Mouse (Mus musculus) kidney, postnatal 0 days (tissue): ENCODE results near the gene C1galt1. TPM values are rescaled to one million over a fixed set of nuclear protein-coding genes. Genes with fewer than 3 reads are reported as not detected.

Experiments used
- ATAC-seq: fragments of 200-750 bp; cut with Nextera tagmentation; replicated peaks from 2 replicates; pipeline ENCODE4 v1.8.0; 2017; ENCODE audit warnings: low read depth, moderate number of reproducible peaks, moderate TSS enrichment, moderate library complexity; ENCODE audit not compliant: low FRiP score
- DNase-seq: peaks from one replicate; pipeline ENCODE4 v3.0.0-alpha.2; 2016; ENCODE audit warnings: low spot score
- H3K27ac ChIP-seq: fragments of 300-500 bp; sonication (generic); 2 replicates; pipeline ENCODE4 v1.5.1; 2014; ENCODE audit warnings: mild to moderate bottlenecking
- H3K27me3 ChIP-seq: fragments of 300-500 bp; sonication (generic); 2 replicates; pipeline ENCODE4 v1.6.1; 2014; ENCODE audit warnings: low read length, mixed read lengths; ENCODE audit not compliant: insufficient read depth
- H3K36me3 ChIP-seq: fragments of 300-500 bp; sonication (generic); 2 replicates; pipeline ENCODE4 v1.6.1; 2014; ENCODE audit warnings: low read length, mixed read lengths; ENCODE audit not compliant: insufficient read depth
- H3K4me1 ChIP-seq: fragments of 300-500 bp; sonication (generic); replicated peaks from 2 replicates; pipeline ENCODE4 v1.6.1; 2014; ENCODE audit warnings: antibody characterized with exemption, low read length, mixed read lengths; ENCODE audit not compliant: insufficient read depth
- H3K4me2 ChIP-seq: fragments of 300-500 bp; sonication (generic); 2 replicates; pipeline ENCODE4 v1.6.1; 2014; ENCODE audit warnings: mild to moderate bottlenecking, low read length, moderate library complexity, mixed read lengths
- H3K4me3 ChIP-seq: fragments of 300-500 bp; sonication (generic); replicated peaks from 2 replicates; pipeline ENCODE4 v1.5.1; 2014; ENCODE audit warnings: low read depth, low read length
- H3K9ac ChIP-seq: fragments of 300-500 bp; sonication (generic); 2 replicates; pipeline ENCODE4 v1.6.1; 2014; ENCODE audit warnings: low read depth, low read length
- H3K9me3 ChIP-seq: fragments of 300-500 bp; sonication (generic); replicated peaks from 2 replicates; pipeline ENCODE4 v1.6.1; 2016; ENCODE audit warnings: low read length, inconsistent platforms, mixed read lengths
- CTCF ChIP-seq: IDR thresholded peaks from 2 replicates; pipeline ENCODE4 v1.5.1; 2016; ENCODE audit warnings: antibody characterized with exemption, low read depth, mild to moderate bottlenecking, moderate library complexity
- WGBS: fragments of 180-500 bp; shearing (Covaris S2); extraction: QIAGEN DNeasy Blood & Tissue Kit; methylation state at CpG from one replicate; pipeline ENCODE4 v1.1.7; 2014; 5-methylcytosine and 5-hydroxymethylcytosine counted together
- polyA plus RNA-seq: library from polyadenylated mRNA; unstranded; fragments of >200 nt; fragmentation: Nextera tagmentation; extraction: Ambion mirVana; gene quantifications from 2 replicates; pipeline ENCODE4 v1.2.1, GENCODE M21; 2015

Gene C1galt1
- polyA plus RNA-seq, 1 experiment from 2014 or later: 5.3 TPM

- WGBS: 77% methylated on average over 8 of the region's 8 CpGs
- TF ChIP-seq CTCF: no peak
- no peak for DNase-seq
- H3K4me1 ChIP-seq: no peaks in the 10 kb centered on the region
- ATAC-seq: no peak
- no peaks in the 10 kb centered on the region for H3K36me3 ChIP-seq
- no peak overlapping the region for H3K4me3 ChIP-seq
- H3K4me2 ChIP-seq: no peak overlapping the region
- no peak overlapping the region for H3K27ac ChIP-seq
- no peaks in the 10 kb centered on the region for H3K9me3 ChIP-seq
- no peak overlapping the region for H3K9ac ChIP-seq
- no peaks in the 10 kb centered on the region for H3K27me3 ChIP-seq
These were observed 13.8 kb upstream of the C1galt1 start for GRCm38 (mm10) chr6:7830793-7831192.

- ATAC-seq (no peak), DNase-seq (no peak)
- no peaks in the 10 kb centered on the region for H3K4me1 ChIP-seq
- no peaks in the 10 kb centered on the region for H3K27me3 ChIP-seq
- H3K4me3 ChIP-seq: no peak overlapping the region
- WGBS: 45% methylated on average over 6 of the region's 6 CpGs
- H3K4me2 ChIP-seq: no peak overlapping the region
- no peak overlapping the region for H3K9ac ChIP-seq
- H3K27ac ChIP-seq: no peak overlapping the region
- no peak for TF ChIP-seq CTCF
- no peaks in the 10 kb centered on the region for H3K36me3 ChIP-seq
- H3K9me3 ChIP-seq: no peaks in the 10 kb centered on the region
These were observed 12.0 kb upstream of the C1galt1 start for GRCm38 (mm10) chr6:7832564-7833175.

DNA sequence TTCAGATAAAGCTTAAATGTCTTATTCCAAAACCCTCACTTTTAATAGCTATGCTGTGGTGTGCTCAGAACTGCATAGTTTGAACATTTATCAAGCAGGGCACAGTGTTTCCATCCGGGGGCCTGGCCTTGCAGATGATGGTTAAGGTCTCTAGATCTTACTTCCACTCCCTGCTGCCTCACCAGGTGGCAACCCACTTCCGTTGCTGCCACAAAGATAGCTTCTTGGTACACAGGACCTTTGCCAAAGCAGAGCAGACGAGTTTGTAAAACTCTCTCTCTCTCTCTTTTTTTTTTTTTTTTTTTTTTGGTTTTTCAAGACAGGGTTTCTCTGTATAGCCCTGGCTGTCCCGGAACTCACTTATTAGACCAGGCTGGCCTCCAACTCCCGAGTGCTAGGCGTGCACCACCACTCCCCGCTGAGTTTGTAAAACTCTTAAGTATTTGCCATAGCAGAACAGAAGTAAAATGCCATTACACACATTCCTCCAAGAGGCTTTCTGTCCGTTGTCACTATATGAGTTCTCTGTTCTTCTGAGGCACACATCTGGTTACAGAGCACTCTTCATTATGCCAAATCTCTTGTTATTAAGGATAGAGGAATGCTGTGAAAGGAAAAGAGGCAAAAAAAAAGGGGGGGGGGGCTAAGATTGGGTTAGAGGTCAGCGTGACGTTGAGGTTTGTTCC is 773 bp upstream of the C1galt1 start:
- H3K4me2 ChIP-seq: peak overlapping the region; percentile 58
- peak overlapping the region; percentile 94; the same call in 1 of the 2 replicates for H3K27ac ChIP-seq
- no peaks in the 10 kb centered on the region for H3K36me3 ChIP-seq
- H3K9ac ChIP-seq: no peak overlapping the region
- H3K4me1 ChIP-seq: peaks cover 8% of the 10 kb centered on the region
- TF ChIP-seq CTCF: no peak
- 68% methylated on average over 10 of the region's 10 CpGs for WGBS
- H3K9me3 ChIP-seq: no peaks in the 10 kb centered on the region
- no peak for DNase-seq
- H3K27me3 ChIP-seq: no peaks in the 10 kb centered on the region
- ATAC-seq: no peak
- H3K4me3 ChIP-seq: peak overlapping the region; percentile 88

- WGBS: under 1% methylated on average over 12 of the region's 33 CpGs
- Histone ChIP-seq H3K4me1 (peaks cover 8% of the 10 kb centered on the region), H3K4me3 (peak overlapping the region; percentile 88), H3K9ac (peak overlapping the region; percentile 92), H3K4me2 (peak overlapping the region; percentile 58), H3K27ac (peak overlapping the region; percentile 94), H3K27me3 (no peaks in the 10 kb centered on the region), H3K9me3 (no peaks in the 10 kb centered on the region), H3K36me3 (no peaks in the 10 kb centered on the region)
- ATAC-seq: peak; percentile 99
- TF ChIP-seq CTCF: peak; percentile 68
- DNase-seq: peak; percentile 96
These were observed 235 bp upstream of the C1galt1 start for GRCm38 (mm10) chr6:7844412-7844801.

DNA sequence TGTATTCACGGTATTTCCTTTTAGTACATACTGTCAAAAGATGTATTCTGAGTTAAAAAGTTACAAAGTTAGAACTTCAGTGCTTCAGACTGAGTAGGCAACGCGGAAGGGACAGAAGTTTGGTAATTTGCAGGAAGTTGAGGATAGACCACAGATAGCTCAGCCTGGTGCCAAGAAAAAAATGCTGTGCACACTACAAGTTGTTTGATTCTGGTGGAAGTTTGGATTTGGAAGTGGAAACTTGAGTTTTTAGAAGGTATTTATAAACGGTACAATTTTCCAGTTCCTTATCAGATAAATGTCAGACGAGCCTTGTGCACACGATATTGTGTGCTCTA is 1.0 kb downstream of the C1galt1 start:
- no peaks in the 10 kb centered on the region for H3K36me3 ChIP-seq
- peak overlapping the region; percentile 88 for H3K4me3 ChIP-seq
- H3K4me2 ChIP-seq: peak overlapping the region; percentile 58
- H3K9me3 ChIP-seq: no peaks in the 10 kb centered on the region
- H3K27ac ChIP-seq: no peak overlapping the region
- 8% methylated on average over 6 of the region's 6 CpGs for WGBS
- no peak for ATAC-seq
- no peak for DNase-seq
- no peaks in the 10 kb centered on the region for H3K27me3 ChIP-seq
- H3K4me1 ChIP-seq: peaks cover 11% of the 10 kb centered on the region
- no peak overlapping the region for H3K9ac ChIP-seq
- no peak for TF ChIP-seq CTCF

DNA sequence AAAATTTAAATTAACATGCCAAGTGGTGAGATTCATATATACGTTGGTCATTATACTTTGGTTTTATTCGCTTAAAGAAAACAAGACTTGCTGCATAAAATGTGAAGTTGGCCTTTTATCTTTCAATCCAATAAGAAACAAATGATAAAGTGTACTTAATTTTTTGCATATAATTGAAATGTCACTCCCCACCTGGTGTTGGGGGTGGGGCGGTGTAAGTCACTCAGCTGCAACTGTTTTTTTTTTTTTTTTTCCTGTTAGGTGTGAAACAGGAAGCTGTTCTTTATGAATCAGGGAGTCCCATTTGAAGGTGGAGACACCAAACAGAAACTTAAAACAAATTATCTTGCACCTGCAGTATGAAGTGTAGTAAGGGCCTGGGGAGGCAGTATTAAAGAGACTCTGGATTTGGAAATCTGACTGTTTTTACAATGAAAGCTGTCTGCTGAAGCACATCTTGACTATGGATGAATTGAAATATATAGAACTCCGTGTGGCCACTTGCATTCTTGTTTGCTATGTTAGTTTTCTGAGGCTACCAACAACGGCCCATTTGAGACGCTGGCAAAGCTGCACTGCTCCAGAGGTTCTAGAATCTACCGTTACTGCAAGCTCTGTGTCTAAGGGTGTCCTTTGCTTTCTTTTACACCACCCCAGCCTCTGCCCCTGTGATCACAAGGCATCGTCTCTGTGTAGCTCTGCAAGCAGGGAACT is 2.2 kb downstream of the C1galt1 start:
- Histone ChIP-seq H3K9me3 (no peaks in the 10 kb centered on the region), H3K4me3 (no peak overlapping the region), H3K4me2 (peak overlapping the region; percentile 18; the same call in 1 of the 2 replicates), H3K4me1 (peaks cover 11% of the 10 kb centered on the region), H3K9ac (no peak overlapping the region), H3K27me3 (no peaks in the 10 kb centered on the region), H3K27ac (no peak overlapping the region), H3K36me3 (no peaks in the 10 kb centered on the region)
- no peak for TF ChIP-seq CTCF
- no peak for ATAC-seq
- 64% methylated on average over 8 of the region's 8 CpGs for WGBS
- DNase-seq: no peak
